Mouse (Mus musculus) left cerebral cortex, adult 2 months (tissue): Measurements from ENCODE around the gene Pidd1. TPM values are rescaled to one million over a fixed set of nuclear protein-coding genes. Genes with fewer than 3 reads are reported as not detected.
A peak's percentile ranks its signal among the peaks of the same experiment; 100 is the strongest.

Source experiments
- DNase-seq, 2 experiments: peaks; one replicate each; pipeline ENCODE4 v3.0.0; 2021 to 2022; ENCODE audit warnings: low spot score in 2 of 2, mixed read lengths in 1 of 2; ENCODE audit errors: extremely low spot score in 1 of 2
- H3K27ac ChIP-seq: fragments of 200-600 bp; 2 replicates; pipeline ENCODE4 v1.8.1; 2022
- H3K4me3 ChIP-seq: fragments of 200-600 bp; 2 replicates; pipeline ENCODE4 v1.8.1; 2022
- CTCF ChIP-seq: fragments of 200-600 bp; IDR thresholded peaks from 2 replicates; pipeline ENCODE4 v1.8.1; 2022; ENCODE audit warnings: antibody characterized with exemption, mild to moderate bottlenecking, moderate library complexity
- intact Hi-C: fragments of 180-260 bp; cut with DNase I; formaldehyde crosslinking; loops from one replicate; pipeline ENCODE4 v1.15.1; 2025
- total RNA-seq, 2 experiments: library from RNA; stranded (reverse); gene quantifications; 2 replicates each; pipeline ENCODE4 v1.2.3; 2021

Pidd1 gene
- total RNA-seq, 2 experiments from 2014 or later = 0.93 to 1.2 TPM

DNA sequence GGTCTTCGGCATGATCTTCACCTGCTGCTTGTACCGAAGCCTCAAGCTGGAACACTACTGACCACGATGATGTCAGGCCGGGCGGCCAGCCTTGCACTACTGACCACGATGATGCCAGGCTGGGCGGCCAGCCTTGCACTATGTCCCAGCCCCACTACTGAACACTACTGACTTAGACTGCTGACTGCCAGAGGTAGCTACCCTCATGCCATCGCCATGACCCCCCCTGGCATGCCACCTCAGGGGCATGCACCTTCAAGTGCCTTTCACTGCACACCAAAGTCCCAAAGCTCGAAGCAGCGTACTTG, 26.8 kb upstream of the Pidd1 start:
- intact Hi-C loops = no loop called here
- H3K4me3 ChIP-seq = no peak overlapping the region
- no peak for DNase-seq
- no peak overlapping the region for H3K27ac ChIP-seq
- no peak for TF ChIP-seq CTCF

DNA sequence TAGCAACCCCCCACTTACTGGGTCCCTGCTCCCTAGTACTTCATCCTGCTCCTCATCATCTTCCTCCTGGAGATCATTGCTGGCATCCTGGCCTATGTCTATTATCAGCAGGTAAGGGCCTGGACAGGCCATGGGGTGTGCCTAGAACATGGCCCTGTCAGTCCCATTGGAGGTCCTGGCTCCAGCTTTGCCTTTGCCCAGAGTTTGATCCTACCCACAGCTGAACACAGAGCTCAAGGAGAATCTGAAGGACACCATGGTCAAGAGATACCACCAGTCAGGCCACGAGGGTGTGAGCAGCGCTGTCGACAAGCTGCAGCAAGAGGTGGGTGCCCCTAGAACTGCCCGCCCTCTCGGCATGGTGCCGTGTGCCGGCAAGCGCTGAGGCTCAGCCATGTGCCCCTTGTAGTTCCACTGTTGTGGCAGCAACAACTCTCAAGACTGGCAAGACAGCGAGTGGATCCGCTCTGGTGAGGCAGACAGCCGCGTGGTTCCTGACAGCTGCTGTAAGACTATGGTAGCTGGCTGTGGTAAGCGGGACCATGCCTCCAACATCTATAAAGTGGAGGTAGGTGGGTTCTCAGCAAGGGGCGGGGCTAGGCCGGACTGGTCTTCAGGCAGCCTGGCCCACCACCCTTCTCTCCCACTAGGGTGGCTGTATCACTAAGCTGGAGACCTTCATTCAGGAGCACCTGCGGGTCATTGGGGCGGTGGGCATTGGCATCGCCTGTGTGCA, 26.2 kb upstream of the Pidd1 start:
- H3K4me3 ChIP-seq = no peak overlapping the region
- no peak for TF ChIP-seq CTCF
- no peak overlapping the region; the same call in 1 of the 2 replicates for H3K27ac ChIP-seq
- peak in 1 of 2 experiments; percentile 7 for DNase-seq
- intact Hi-C loops = no loop called here

DNA sequence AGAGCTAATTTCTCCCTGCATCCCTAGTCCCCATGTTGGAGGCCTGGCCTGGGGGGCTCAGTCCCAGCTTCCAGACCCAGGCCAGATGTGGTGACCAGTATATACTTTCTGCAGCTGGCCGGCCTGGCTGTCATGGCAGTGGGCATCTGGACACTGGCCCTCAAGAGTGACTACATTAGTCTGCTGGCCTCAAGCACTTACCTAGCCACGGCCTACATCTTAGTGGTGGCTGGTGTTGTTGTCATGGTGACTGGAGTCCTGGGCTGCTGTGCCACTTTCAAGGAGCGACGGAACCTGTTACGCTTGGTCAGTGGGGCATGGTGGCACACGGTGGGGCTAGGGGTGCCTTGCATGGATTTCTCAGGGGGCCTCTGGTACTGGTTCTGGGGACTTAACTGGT, 25.5 kb upstream of the Pidd1 start:
- Histone ChIP-seq H3K4me3 (peak overlapping the region; percentile 65), H3K27ac (peak overlapping the region; percentile 82; the same call in 1 of the 2 replicates)
- intact Hi-C loops = no loop called here
- no peak for DNase-seq
- TF ChIP-seq CTCF = no peak

DNA sequence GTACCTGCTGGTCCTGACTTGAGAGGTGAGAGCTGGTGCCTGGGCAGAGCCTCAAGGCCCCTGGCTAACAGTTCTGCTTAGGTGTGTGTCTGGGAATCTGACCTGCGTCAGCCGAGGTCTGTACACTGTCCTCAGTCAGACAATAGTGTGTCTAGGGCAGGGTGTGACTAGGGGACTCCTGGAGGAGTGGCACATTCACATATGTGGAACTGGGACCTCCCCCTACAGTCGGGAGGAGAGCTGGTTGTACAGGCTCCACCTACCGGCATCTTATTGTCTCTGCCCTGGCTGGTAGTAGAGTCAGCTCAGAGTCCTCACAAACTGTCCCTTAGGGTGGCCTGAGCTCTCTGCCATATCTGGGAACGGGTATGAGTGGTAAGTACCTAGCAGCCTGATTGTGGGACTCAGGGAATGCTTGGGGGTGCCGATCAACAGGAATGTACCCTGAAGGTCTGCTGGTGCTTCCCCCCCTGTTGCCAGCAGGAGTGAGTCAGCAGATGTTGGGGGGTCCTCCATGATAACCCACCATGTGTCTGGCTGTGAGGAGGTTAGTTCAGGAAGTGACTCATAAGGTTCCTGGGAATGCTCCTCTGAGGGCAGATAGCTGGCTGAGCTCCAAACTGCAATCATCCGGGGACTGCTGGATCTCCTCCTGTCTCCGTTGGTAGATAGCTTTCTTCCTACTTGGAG, 24.8 kb upstream of the Pidd1 start:
- H3K4me3 ChIP-seq = peak overlapping the region; percentile 65
- H3K27ac ChIP-seq = peak overlapping the region; percentile 82
- peak; percentile 58 for TF ChIP-seq CTCF
- peak; percentile 50 to 52 for DNase-seq
- intact Hi-C loops = no loop called here

DNA sequence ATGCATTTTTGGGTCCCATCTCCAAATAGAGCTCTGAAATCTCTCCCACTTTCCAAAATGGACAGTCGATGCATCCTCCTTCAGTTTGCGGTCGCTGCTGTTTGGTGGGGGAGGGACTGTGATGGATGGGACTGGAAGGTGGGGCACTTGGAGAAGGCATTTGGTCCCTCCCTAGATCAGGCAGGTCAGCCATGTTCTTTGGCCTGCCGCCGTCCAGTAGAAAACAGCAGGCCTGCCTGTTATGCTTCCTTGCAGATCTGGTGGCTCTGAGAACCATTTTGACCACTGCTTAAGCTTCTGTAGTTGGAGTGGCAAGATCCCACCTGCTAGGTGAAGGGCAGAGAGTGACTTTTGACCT, 24.3 kb upstream of the Pidd1 start:
- intact Hi-C loops = no loop called here
- peak overlapping the region; percentile 82 for H3K27ac ChIP-seq

GRCm38 (mm10) chr7:141467230-141468030, 23.6 kb upstream of the Pidd1 start, which contains the start of gene Cd151:
Cd151 (plus strand) TSS chr7:141467392.
- intact Hi-C loops = no loop called here
- peak within 1 kb of the TSS; percentile 65 for H3K4me3 ChIP-seq
- no peak for TF ChIP-seq CTCF
- DNase-seq = peak; percentile 70
- peak within 1 kb of the TSS; percentile 82 for H3K27ac ChIP-seq

More for the DNA sequence above, 24.3 kb upstream of the Pidd1 start:
- peak overlapping the region; percentile 65 for H3K4me3 ChIP-seq
- no peak for DNase-seq
- no peak for TF ChIP-seq CTCF

DNA sequence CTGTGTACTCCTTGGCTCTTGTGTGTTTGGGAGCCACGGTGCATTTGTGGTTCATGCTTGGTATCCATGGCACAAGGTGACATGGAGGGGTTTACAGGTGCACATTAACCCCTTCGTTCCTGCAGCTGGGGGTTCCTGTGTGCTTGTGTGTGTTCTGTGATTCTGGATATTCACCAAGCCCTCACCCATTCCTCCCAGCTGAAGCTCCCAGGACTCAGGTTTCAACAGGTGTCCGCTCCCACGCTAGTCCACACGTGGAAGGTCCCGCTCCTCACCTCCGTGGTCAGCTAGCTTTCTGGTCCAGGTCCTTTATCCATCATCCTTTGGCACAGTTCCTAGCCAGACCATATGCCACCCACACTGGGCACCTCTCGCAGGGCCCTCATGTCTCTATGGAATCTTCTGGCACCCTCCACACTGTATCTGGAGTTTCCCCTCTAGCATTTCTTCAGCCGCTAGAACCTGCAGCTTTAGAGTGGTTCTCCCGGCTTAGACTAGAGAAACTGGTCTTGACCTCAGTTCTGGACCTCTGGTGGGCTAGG, 22.9 kb upstream of the Pidd1 start:
- Histone ChIP-seq H3K27ac (peak overlapping the region; percentile 82; the same call in 1 of the 2 replicates), H3K4me3 (peak overlapping the region; percentile 65)
- no peak for TF ChIP-seq CTCF
- intact Hi-C loops = no loop called here
- DNase-seq = no peak

DNA sequence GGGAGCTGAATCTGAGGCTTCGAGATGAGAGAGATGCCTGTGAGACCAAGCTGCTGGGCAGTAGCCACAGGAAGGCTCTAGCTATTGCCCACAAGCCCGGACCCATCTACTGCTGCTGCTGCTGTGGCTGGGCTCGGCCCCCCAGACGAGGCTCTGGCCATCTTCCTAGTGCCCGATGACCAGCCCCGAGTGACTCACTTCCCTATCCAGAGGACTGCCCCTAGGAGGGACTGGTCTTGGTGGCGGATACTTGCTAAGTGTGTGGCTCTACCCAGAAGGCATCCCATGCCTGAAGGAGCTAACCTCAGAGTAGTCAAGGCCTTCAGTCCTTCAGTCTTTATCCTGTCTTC, 22.2 kb upstream of the Pidd1 start:
- intact Hi-C loops = no loop called here
- DNase-seq = no peak
- Histone ChIP-seq H3K4me3 (no peak overlapping the region), H3K27ac (no peak overlapping the region)
- no peak for TF ChIP-seq CTCF

GRCm38 (mm10) chr7:141465388-141466044, 21.7 kb upstream of the Pidd1 start:
- intact Hi-C loops = no loop called here
- no peak for DNase-seq
- no peak overlapping the region for H3K4me3 ChIP-seq
- H3K27ac ChIP-seq = no peak overlapping the region
- TF ChIP-seq CTCF = no peak

GRCm38 (mm10) chr7:141464603-141465201, 20.9 kb upstream of the Pidd1 start:
- DNase-seq = no peak
- TF ChIP-seq CTCF = no peak
- intact Hi-C loops = no loop called here
- peak overlapping the region; percentile 16 for H3K4me3 ChIP-seq
- peak overlapping the region; percentile 53; the same call in 1 of the 2 replicates for H3K27ac ChIP-seq
